Mouse (Mus musculus): Measurements from ENCODE around the gene Palm2. TPM values are rescaled to one million over a fixed set of nuclear protein-coding genes. Genes with fewer than 3 reads are reported as not detected.

Palm2 gene
- total and polyA plus RNA-seq, 2 experiments from 2014 or later: 26.4 to 33.1 TPM

DNA sequence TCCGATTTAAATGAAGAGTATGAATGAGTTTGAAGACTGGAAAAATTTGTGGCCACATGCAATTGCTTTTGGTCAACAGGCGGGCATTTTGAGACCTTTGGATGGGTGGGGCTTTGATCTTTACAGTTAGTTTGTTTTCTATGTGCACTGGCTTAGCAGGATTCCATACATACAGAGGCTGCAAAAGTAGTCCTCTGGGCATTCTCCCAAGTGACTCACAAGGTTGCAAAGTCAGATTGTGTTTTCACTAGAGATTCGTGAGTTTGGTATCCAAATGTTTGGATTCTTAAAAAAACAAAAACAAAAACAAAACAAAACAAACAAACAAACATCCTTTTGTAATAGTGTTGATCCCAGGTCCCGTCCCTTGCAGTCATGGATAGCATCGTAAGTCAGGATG, 141.6 kb downstream of the Palm2 start:
- Histone ChIP-seq H3K4me3 (ENCODE audit: low read depth, low read length) (no peak overlapping the region), H3K27me3 (ENCODE audit: insufficient read depth, low read length) (no peaks in the 10 kb centered on the region), H3K9me3 (ENCODE audit: low read length) (no peaks in the 10 kb centered on the region), H3K4me2 (ENCODE audit: low read depth, low read length, poor library complexity, severe bottlenecking) (no peak overlapping the region), H3K36me3 (ENCODE audit: insufficient read depth, low read length) (no peaks in the 10 kb centered on the region), H3K4me1 (ENCODE audit: insufficient read depth, low read length) (no peaks in the 10 kb centered on the region), H3K27ac (ENCODE audit: low read depth, low read length) (no peak overlapping the region), H3K9ac (replicated peaks; ENCODE audit: low read length, poor library complexity, severe bottlenecking) (no peak overlapping the region)
- DNase-seq (ENCODE audit: low spot score) (no peak), ATAC-seq (ENCODE audit: low FRiP score) (no peak)
- 82% methylated on average over 5 of the region's 5 CpGs for WGBS
- no peak for TF ChIP-seq CTCF (IDR thresholded peaks at IDR 0.05)

DNA sequence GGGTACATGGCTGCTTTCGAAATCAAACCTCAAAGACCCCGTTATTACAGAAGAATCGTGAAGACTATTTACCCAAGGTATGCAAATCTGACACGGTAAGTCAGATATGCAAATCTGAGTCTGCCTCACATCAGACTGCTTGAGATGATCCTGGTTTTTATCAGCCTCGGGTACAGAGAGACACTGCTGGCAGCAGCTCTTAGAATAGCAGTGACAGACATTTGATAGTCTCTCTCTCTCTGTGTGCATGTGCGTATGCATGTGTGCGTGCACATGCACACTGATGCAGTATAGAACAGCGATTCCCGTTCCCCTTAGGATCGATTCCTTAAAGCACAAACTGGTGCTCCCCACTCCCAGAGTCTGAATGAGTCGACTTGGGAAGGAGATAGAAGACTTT, 142.0 kb downstream of the Palm2 start:
- no peak for ATAC-seq (ENCODE audit: low FRiP score)
- 68% methylated on average over 11 of the region's 11 CpGs for WGBS
- H3K27ac ChIP-seq (ENCODE audit: low read depth, low read length): no peak overlapping the region

GRCm38 (mm10) chr4:57579683-57580082, 145.6 kb downstream of the Palm2 start:
- Histone ChIP-seq H3K9me3 (ENCODE audit: low read length) (no peaks in the 10 kb centered on the region), H3K27me3 (ENCODE audit: insufficient read depth, low read length) (no peaks in the 10 kb centered on the region), H3K4me2 (ENCODE audit: low read depth, low read length, poor library complexity, severe bottlenecking) (no peak overlapping the region), H3K4me1 (ENCODE audit: insufficient read depth, low read length) (no peaks in the 10 kb centered on the region), H3K27ac (ENCODE audit: low read depth, low read length) (no peak overlapping the region), H3K9ac (replicated peaks; ENCODE audit: low read length, poor library complexity, severe bottlenecking) (no peak overlapping the region), H3K36me3 (ENCODE audit: insufficient read depth, low read length) (no peaks in the 10 kb centered on the region), H3K4me3 (ENCODE audit: low read depth, low read length) (no peak overlapping the region)
- no peak for DNase-seq (ENCODE audit: low spot score)
- no peak for TF ChIP-seq CTCF (IDR thresholded peaks at IDR 0.05)
- whole genome bisulfite sequencing: 81% methylated on average over 10 of the region's 10 CpGs
- ATAC-seq (ENCODE audit: low FRiP score): no peak

More for the DNA sequence above, 142.0 kb downstream of the Palm2 start:
- Histone ChIP-seq H3K4me2 (ENCODE audit: low read depth, low read length, poor library complexity, severe bottlenecking) (no peak overlapping the region), H3K4me1 (ENCODE audit: insufficient read depth, low read length) (no peaks in the 10 kb centered on the region), H3K9ac (replicated peaks; ENCODE audit: low read length, poor library complexity, severe bottlenecking) (no peak overlapping the region), H3K4me3 (ENCODE audit: low read depth, low read length) (no peak overlapping the region), H3K36me3 (ENCODE audit: insufficient read depth, low read length) (no peaks in the 10 kb centered on the region), H3K9me3 (ENCODE audit: low read length) (no peaks in the 10 kb centered on the region), H3K27me3 (ENCODE audit: insufficient read depth, low read length) (no peaks in the 10 kb centered on the region)
- DNase-seq (ENCODE audit: low spot score): no peak
- TF ChIP-seq CTCF (IDR thresholded peaks at IDR 0.05): no peak

DNA sequence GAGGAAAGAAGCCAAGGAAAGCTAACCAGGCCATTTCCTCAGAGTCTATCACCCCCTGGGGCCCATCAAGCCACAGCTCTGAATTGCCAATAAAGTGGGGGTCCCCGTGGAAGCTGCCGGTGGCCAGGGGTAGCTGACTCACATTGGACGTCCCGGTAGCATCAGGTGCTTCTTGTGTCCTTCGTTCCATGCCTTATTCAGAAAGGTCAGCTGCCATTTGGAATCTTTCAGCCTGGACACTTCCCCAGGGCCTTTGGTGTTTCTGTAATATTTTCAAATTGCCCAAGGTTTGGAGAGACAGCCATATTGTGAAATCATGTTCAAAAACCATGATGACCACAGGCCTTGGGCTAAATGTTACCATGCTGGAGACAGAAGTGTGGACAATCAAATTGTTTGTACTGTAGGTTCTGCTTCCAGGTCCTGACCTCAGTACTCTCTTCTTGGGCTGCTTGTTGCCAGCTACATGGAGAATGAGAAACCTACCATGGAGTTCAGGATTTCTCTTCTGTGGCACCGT, 151.3 kb downstream of the Palm2 start:
- DNase-seq (ENCODE audit: low spot score) (no peak), ATAC-seq (ENCODE audit: low FRiP score) (no peak)
- Histone ChIP-seq H3K27ac (ENCODE audit: low read depth, low read length) (no peak overlapping the region), H3K9me3 (ENCODE audit: low read length) (no peaks in the 10 kb centered on the region), H3K9ac (replicated peaks; ENCODE audit: low read length, poor library complexity, severe bottlenecking) (no peak overlapping the region), H3K4me2 (ENCODE audit: low read depth, low read length, poor library complexity, severe bottlenecking) (no peak overlapping the region), H3K4me3 (ENCODE audit: low read depth, low read length) (no peak overlapping the region), H3K27me3 (ENCODE audit: insufficient read depth, low read length) (no peaks in the 10 kb centered on the region), H3K4me1 (ENCODE audit: insufficient read depth, low read length) (no peaks in the 10 kb centered on the region), H3K36me3 (ENCODE audit: insufficient read depth, low read length) (no peaks in the 10 kb centered on the region)
- 89% methylated on average over 6 of the region's 6 CpGs for WGBS
- TF ChIP-seq CTCF (IDR thresholded peaks at IDR 0.05): no peak

- TF ChIP-seq CTCF (IDR thresholded peaks at IDR 0.05): no peak
- no peak overlapping the region for H3K4me3 ChIP-seq (ENCODE audit: low read depth, low read length)
- 77% methylated on average over 7 of the region's 7 CpGs for WGBS
- H3K9me3 ChIP-seq (ENCODE audit: low read length): no peaks in the 10 kb centered on the region
- no peaks in the 10 kb centered on the region for H3K27me3 ChIP-seq (ENCODE audit: insufficient read depth, low read length)
- ATAC-seq (ENCODE audit: low FRiP score) (no peak), DNase-seq (ENCODE audit: low spot score) (no peak)
- H3K4me2 ChIP-seq (ENCODE audit: low read depth, low read length, poor library complexity, severe bottlenecking): no peak overlapping the region
- H3K4me1 ChIP-seq (ENCODE audit: insufficient read depth, low read length): no peaks in the 10 kb centered on the region
- H3K36me3 ChIP-seq (ENCODE audit: insufficient read depth, low read length): no peaks in the 10 kb centered on the region
- no peak overlapping the region for H3K27ac ChIP-seq (ENCODE audit: low read depth, low read length)
- no peak overlapping the region for H3K9ac ChIP-seq (replicated peaks; ENCODE audit: low read length, poor library complexity, severe bottlenecking)
These were observed 153.0 kb downstream of the Palm2 start for GRCm38 (mm10) chr4:57586933-57587658.

DNA sequence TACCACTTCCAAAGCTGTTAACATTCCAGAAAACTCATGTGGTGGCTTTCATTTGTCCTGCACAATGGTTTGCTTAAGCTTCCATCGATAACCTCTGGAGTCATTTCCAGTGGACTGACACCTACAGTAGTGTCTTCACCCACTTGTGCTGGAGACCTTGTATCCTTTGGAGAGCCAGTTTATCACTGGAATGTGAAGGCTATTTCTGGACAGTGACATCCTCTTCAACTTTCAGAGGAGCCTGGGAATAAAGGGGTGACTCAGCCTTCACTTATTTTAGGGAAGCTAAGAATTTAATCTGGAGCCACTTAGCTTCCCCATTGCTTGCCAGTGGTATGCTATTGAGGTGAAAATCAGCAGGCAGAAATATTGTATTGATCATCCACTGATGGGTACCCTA, 154.3 kb downstream of the Palm2 start:
- ATAC-seq (ENCODE audit: low FRiP score): no peak
- no peak for TF ChIP-seq CTCF (IDR thresholded peaks at IDR 0.05)

More for the DNA sequence above, 154.3 kb downstream of the Palm2 start:
- no peaks in the 10 kb centered on the region for H3K9me3 ChIP-seq (ENCODE audit: low read length)
- no peaks in the 10 kb centered on the region for H3K4me1 ChIP-seq (ENCODE audit: insufficient read depth, low read length)
- no peak overlapping the region for H3K27ac ChIP-seq (ENCODE audit: low read depth, low read length)
- no peaks in the 10 kb centered on the region for H3K36me3 ChIP-seq (ENCODE audit: insufficient read depth, low read length)
- no peak overlapping the region for H3K9ac ChIP-seq (replicated peaks; ENCODE audit: low read length, poor library complexity, severe bottlenecking)
- 93% methylated on average over 1 of the region's 1 CpGs for WGBS
- no peak overlapping the region for H3K4me3 ChIP-seq (ENCODE audit: low read depth, low read length)
- H3K27me3 ChIP-seq (ENCODE audit: insufficient read depth, low read length): no peaks in the 10 kb centered on the region
- no peak for DNase-seq (ENCODE audit: low spot score)
- no peak overlapping the region for H3K4me2 ChIP-seq (ENCODE audit: low read depth, low read length, poor library complexity, severe bottlenecking)
